Mouse (Mus musculus): ENCODE measurements around the gene Zfp316. TPM values are rescaled to one million over a fixed set of nuclear protein-coding genes. Genes with fewer than 3 reads are reported as not detected.

Gene Zfp316
- total and polyA plus RNA-seq, 3 experiments = 1.1 to 3.6 (median 2.0) TPM

GRCm38 (mm10) chr5:143254487-143255130 is 15.2 kb downstream of the Zfp316 start:
- peaks cover 31 to 78% of the 10 kb centered on the region in 2 experiments for H3K36me3 ChIP-seq (replicated peaks in 1 of 2; ENCODE audit: control insufficient read depth in 1 of 2, insufficient read depth in 1 of 2, low read length in 1 of 2)
- no peak for TF ChIP-seq TBP (conservative IDR thresholded peaks at IDR 0.05; ENCODE audit: low read depth, low read length)
- H3K79me2 ChIP-seq (replicated peaks; ENCODE audit: control insufficient read depth, extremely low read depth, insufficient read depth, poor library complexity, severe bottlenecking) = no peaks in the 10 kb centered on the region
- no peak overlapping the region for H3K4me2 ChIP-seq (ENCODE audit: insufficient read depth, low read depth, poor library complexity, severe bottlenecking)
- H3K4me3 ChIP-seq (replicated peaks in 1 of 3; ENCODE audit: low read depth in 2 of 3, low read length in 2 of 3, poor library complexity in 1 of 3) = peak overlapping the region in 1 of 3 experiments; percentile 6
- peaks cover 0 to 2% of the 10 kb centered on the region in 2 experiments; a peak in 1 of 4 replicates for H3K4me1 ChIP-seq (ENCODE audit: control insufficient read depth in 1 of 2, insufficient read depth in 2 of 2)
- no peak overlapping the region for H3K9ac ChIP-seq (ENCODE audit: insufficient read depth, low read depth)
- dilution Hi-C loops (cut with MboI; ENCODE audit: extremely low pct_ligation_motif_present, extremely low pct_unique_long_range_greater_than_20kb, low sequenced_read_pairs) = no loop called here
- H3K27me3 ChIP-seq (replicated peaks) = no peaks in the 10 kb centered on the region
- no peak overlapping the region for H3K27ac ChIP-seq (ENCODE audit: insufficient read depth, low read depth)
- no peak for DNase-seq (ENCODE audit: extremely low read depth)
- peaks cover 35% of the 10 kb centered on the region for H3K9me3 ChIP-seq (replicated peaks; ENCODE audit: low read length)
- in situ Hi-C loops (cut with MboI; ENCODE audit: low pct_ligation_motif_present, low pct_unique_long_range_greater_than_20kb, low sequenced_read_pairs) = no loop called here

DNA sequence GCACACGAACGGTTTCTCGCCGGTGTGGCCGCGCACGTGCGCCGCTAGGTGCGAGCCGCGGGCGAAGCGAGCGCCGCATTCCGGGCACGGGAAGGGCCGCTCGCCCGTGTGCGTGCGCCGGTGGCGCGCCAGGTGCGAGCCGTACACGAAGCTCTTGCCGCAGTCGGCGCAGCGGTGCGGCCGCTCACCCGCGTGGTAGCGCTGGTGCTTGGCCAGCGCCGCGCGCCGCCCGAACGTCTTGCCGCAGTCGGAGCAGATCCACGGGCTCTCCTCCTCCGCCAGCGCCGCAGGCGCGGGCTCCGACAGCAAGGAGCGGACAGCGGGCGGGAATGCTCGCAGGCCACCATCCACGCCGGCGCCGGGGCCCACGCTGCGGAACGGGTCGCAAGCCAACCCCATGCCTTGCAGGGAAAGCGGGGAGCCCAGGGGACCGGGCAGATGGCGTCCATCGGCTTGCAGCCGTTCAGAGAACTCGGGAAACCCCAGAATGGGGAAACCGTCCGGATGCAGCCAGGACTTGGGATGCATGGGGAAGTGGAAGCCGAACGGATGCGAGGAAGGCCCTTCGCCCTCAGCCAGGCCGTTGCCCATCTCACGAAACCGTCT is 15.8 kb downstream of the Zfp316 start:
- H3K79me2 ChIP-seq (replicated peaks; ENCODE audit: control insufficient read depth, extremely low read depth, insufficient read depth, poor library complexity, severe bottlenecking) = no peaks in the 10 kb centered on the region
- in situ Hi-C loops (cut with MboI; ENCODE audit: low pct_ligation_motif_present, low pct_unique_long_range_greater_than_20kb, low sequenced_read_pairs) = no loop called here
- peaks cover 35% of the 10 kb centered on the region for H3K9me3 ChIP-seq (replicated peaks; ENCODE audit: low read length)
- DNase-seq (ENCODE audit: extremely low read depth) = no peak
- H3K9ac ChIP-seq (ENCODE audit: insufficient read depth, low read depth) = no peak overlapping the region
- no peak overlapping the region for H3K27ac ChIP-seq (ENCODE audit: insufficient read depth, low read depth)
- peaks cover 31 to 78% of the 10 kb centered on the region in 2 experiments for H3K36me3 ChIP-seq (replicated peaks in 1 of 2; ENCODE audit: control insufficient read depth in 1 of 2, insufficient read depth in 1 of 2, low read length in 1 of 2)
- no peak overlapping the region for H3K4me3 ChIP-seq (replicated peaks in 1 of 3; ENCODE audit: low read depth in 2 of 3, low read length in 2 of 3, poor library complexity in 1 of 3)
- TF ChIP-seq KAT2A (IDR thresholded peaks at IDR 0.05; ENCODE audit: insufficient replicate concordance, low read length) = no peak
- no peak for TF ChIP-seq MEF2A (IDR thresholded peaks at IDR 0.05; ENCODE audit: borderline replicate concordance, low read depth, low read length)
- TF ChIP-seq ZNF384 (IDR thresholded peaks at IDR 0.05; ENCODE audit: low read depth, low read length) = no peak
- TF ChIP-seq MYC (IDR thresholded peaks at IDR 0.05; ENCODE audit: low read depth, low read length) = no peak
- TF ChIP-seq JUND (conservative IDR thresholded peaks at IDR 0.05; ENCODE audit: low read depth, low read length) = no peak
- no peak for TF ChIP-seq SMC3 (IDR thresholded peaks at IDR 0.05; ENCODE audit: low read depth, low read length)
- TF ChIP-seq RCOR1 (conservative IDR thresholded peaks at IDR 0.05; ENCODE audit: low read depth, low read length) = no peak
- H3K4me1 ChIP-seq (ENCODE audit: control insufficient read depth in 1 of 2, insufficient read depth in 2 of 2) = peaks cover 0 to 3% of the 10 kb centered on the region in 2 experiments; a peak in 1 of 4 replicates
- H3K4me2 ChIP-seq (ENCODE audit: insufficient read depth, low read depth, poor library complexity, severe bottlenecking) = no peak overlapping the region
- dilution Hi-C loops (cut with MboI; ENCODE audit: extremely low pct_ligation_motif_present, extremely low pct_unique_long_range_greater_than_20kb, low sequenced_read_pairs) = no loop called here
- H3K27me3 ChIP-seq (replicated peaks) = no peaks in the 10 kb centered on the region

- Histone ChIP-seq H3K27ac (ENCODE audit: insufficient read depth, low read depth) (no peak overlapping the region), H3K4me3 (replicated peaks in 1 of 3; ENCODE audit: low read depth in 2 of 3, low read length in 2 of 3, poor library complexity in 1 of 3) (no peak overlapping the region), H3K4me2 (ENCODE audit: insufficient read depth, low read depth, poor library complexity, severe bottlenecking) (no peak overlapping the region), H3K9ac (ENCODE audit: insufficient read depth, low read depth) (no peak overlapping the region), H3K27me3 (replicated peaks) (no peaks in the 10 kb centered on the region), H3K79me2 (replicated peaks; ENCODE audit: control insufficient read depth, extremely low read depth, insufficient read depth, poor library complexity, severe bottlenecking) (no peaks in the 10 kb centered on the region), H3K9me3 (replicated peaks; ENCODE audit: low read length) (peaks cover 35% of the 10 kb centered on the region), H3K36me3 (replicated peaks in 1 of 2; ENCODE audit: control insufficient read depth in 1 of 2, insufficient read depth in 1 of 2, low read length in 1 of 2) (peaks cover 31 to 82% of the 10 kb centered on the region in 2 experiments), H3K4me1 (ENCODE audit: control insufficient read depth in 1 of 2, insufficient read depth in 2 of 2) (peaks cover 0 to 3% of the 10 kb centered on the region in 2 experiments; a peak in 1 of 4 replicates)
- in situ Hi-C loops (cut with MboI; ENCODE audit: low pct_ligation_motif_present, low pct_unique_long_range_greater_than_20kb, low sequenced_read_pairs) (no loop called here), dilution Hi-C loops (cut with MboI; ENCODE audit: extremely low pct_ligation_motif_present, extremely low pct_unique_long_range_greater_than_20kb, low sequenced_read_pairs) (no loop called here)
- DNase-seq (ENCODE audit: extremely low read depth) = no peak
- TF ChIP-seq CTCF (conservative IDR thresholded peaks at IDR 0.05 in 1 of 2, IDR thresholded peaks at IDR 0.05 in 1 of 2; ENCODE audit: low read depth in 2 of 2, low read length in 2 of 2) = no peak
- TF ChIP-seq TCF12 (IDR thresholded peaks at IDR 0.05; ENCODE audit: low read depth, low read length) = no peak
- no peak for TF ChIP-seq CHD1 (IDR thresholded peaks at IDR 0.05; ENCODE audit: low read depth, low read length)
- TF ChIP-seq PAX5 (IDR thresholded peaks at IDR 0.05; ENCODE audit: low read length) = no peak
- TF ChIP-seq ETS1 (conservative IDR thresholded peaks at IDR 0.05; ENCODE audit: low read depth, low read length) = no peak
- TF ChIP-seq EP300 (IDR thresholded peaks at IDR 0.05; ENCODE audit: low read length) = no peak
- no peak for TF ChIP-seq ZKSCAN1 (IDR thresholded peaks at IDR 0.05; ENCODE audit: borderline replicate concordance, low read depth, low read length)
- no peak for TF ChIP-seq BHLHE40 (IDR thresholded peaks at IDR 0.05; ENCODE audit: low read depth, low read length)
- TF ChIP-seq ZNF384 (IDR thresholded peaks at IDR 0.05; ENCODE audit: low read depth, low read length) = no peak
- no peak for TF ChIP-seq USF1 (IDR thresholded peaks at IDR 0.05; ENCODE audit: low read depth, low read length)
- no peak for TF ChIP-seq MEF2A (IDR thresholded peaks at IDR 0.05; ENCODE audit: borderline replicate concordance, low read depth, low read length)
- no peak for TF ChIP-seq GABPA (IDR thresholded peaks at IDR 0.05; ENCODE audit: insufficient replicate concordance, low read depth, low read length)
Observed at GRCm38 (mm10) chr5:143253186-143253880, 16.5 kb downstream of the Zfp316 start.

Measured in CH12.LX (cell line).